Mouse (Mus musculus) MN1 (cell line): Measurements from ENCODE around the gene Ubald1.

ENCODE experiments used
- DNase-seq: peaks from one replicate; pipeline ENCODE4 v3.0.0-alpha.2; 2016; ENCODE audit warnings: low spot score

Ubald1 gene

GRCm38 (mm10) chr16:4899711-4900110 lies 19.6 kb upstream of the Ubald1 start:
- no peak for DNase-seq

- no peak for DNase-seq
Measured at GRCm38 (mm10) chr16:4898881-4899280, 18.8 kb upstream of the Ubald1 start.

DNA sequence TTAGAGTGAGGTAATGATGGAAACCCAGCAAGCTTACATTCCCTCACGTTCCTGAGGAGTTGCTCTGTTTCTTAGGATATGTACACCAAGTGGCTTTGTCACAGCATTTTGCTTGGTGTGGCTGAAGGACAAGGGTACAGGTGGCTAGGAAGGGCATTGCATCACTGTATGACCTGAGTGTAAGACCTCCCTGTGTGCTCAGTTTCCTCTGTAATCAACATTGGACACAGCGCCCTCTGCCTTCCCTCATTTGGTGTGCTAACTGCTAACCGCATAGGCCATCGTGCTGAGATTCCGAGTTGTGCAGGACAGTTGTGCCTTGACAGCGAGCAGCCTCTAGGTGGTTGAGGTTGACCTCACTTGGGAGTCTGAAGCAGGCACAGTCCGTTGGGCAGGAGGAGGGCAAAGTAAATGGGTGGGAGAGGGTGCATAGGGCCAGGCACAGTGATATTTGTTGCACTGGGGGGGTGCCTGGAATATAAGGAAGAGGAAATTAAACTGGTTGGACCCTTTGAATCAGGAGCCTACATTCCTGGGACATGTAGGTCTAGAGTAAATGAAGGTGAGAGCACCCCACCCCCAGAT lies 17.1 kb upstream of the Ubald1 start:
- no peak for DNase-seq

DNA sequence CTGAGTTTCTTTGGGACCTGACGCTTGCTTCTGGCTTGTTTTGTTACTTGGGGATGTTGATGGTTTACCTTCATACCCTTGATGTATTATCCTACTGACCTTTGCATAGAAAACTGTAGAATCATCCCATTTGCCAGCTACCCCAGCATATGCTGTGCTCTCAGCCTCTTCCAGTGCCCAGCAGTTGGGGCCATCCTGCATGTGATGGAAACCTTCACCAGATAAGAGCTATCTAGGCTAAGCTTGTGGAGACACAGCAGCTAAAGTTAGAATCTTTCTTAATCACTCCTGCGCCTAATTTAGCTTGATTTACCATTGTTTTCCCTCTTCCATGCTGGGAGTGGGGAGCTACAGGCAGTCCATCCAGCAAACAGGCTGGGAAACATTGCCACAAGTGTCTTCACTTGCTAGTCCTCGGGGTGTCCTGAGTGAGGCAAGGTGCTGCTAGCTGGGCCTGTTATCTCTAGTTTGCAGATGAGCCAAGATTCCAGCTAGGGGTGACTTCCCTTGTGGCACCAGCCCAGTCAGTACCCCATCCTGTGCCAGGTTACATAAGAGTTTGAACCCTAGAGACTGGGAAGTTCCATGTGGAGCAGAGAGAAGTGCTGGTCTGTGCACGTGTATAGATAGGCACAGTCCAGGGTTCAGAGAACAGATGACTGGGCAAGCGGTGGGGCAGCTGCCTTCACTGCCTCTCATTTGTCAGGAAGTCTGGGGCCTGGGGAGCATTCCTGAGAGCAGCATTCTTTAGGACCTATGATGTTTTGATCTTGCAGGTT lies 16.3 kb upstream of the Ubald1 start:
- DNase-seq, result no peak

DNA sequence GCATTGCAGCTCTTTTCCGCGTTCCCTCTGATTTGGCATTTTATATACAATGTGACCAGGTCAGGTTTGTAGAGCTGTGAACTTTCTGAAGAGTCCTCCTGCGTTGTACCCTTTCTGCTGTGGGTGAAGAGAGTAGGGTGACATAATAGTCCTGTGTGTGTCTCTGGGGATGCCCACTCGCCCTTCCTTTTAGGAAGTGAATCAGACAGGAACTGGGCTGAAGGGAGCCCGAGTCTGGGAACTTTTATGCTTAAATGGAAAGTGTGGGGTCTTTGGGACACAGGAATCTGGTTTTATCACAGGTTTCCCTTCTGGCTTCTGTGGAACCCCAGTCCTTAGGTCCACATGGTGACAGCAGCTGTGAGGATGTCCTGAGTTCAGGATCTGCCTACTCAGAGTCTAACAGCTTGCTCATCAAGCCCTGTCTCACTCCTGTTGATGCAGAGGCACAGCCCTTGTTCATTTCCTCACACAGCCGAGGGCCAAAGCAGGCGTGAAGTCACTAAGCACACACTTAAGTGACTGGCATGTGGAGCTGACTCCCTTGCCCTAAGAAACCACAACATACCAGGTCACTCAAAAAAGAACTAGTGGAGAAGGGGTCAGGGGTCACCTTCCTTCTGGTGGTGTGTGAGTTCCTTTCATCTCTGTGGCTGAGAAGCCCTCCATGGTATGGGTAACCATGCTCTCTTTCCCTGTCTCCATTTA lies 14.2 kb upstream of the Ubald1 start:
- DNase-seq, result no peak

DNA sequence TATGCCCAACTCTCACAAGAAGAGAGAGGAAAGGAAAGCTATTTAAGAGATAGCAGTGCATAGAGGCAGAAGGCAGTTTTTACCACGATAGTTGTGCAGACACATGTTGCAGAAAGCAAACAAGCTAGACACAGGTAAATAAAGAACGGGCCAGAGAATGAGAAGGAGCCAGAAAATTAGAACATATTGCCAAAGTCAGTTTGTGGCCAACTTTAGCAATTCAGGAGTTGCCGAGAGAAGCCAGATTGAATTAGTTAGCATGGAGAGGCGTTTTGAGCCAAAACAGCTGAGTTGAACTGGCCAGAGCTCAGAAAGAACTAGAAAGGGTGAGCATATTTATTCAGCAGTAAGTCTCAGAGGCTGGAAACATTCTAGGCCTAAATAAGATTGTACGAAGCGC lies 12.1 kb upstream of the Ubald1 start:
- DNase-seq, result no peak

DNA sequence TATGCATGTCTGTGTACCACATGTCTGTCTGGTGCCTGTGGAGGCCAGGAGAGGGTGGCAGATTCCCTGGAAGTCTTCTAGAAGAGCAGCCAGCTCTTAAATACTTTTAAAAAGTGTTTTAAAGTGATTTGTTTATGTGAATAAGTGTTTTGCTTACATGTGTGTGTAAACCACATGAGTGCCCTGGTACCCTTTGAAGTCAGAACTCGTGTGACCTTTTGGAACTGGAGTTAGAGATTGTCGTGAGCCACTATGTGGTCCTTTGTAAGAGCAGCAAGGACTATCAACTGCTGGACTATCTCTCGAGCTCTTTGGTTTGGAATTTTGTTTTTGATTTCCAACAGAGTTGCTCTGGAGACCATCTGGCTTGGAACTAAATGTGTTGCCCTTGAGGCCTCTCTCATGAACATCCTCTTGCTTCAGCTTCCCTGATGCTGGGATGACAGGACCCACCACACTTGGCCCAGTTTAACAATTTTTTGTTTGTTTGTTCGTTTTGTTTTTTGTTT lies 10.1 kb upstream of the Ubald1 start:
- no peak for DNase-seq

DNA sequence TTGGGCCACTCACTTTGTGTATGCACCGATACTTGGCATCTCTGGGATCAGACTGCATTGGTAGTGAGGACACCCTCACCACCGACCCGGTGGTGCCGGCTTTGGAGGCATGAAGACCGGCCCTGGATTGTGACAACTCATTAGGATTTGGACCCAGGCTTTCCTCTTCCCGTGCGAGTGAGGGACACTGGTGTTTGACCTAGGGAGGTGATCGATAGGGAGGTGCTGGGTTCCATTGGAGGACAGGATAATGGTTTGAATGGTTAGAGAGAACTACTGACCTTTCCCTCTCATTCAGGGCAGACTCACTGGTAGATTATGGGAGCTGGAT lies 6.5 kb upstream of the Ubald1 start:
- DNase-seq, result no peak

- DNase-seq, result peak; percentile 90
Measured at GRCm38 (mm10) chr16:4885760-4886689, 5.9 kb upstream of the Ubald1 start, which contains the start of gene Mgrn1. Mgrn1 (plus strand) TSS chr16:4886249.

GRCm38 (mm10) chr16:4884930-4885329 lies 4.8 kb upstream of the Ubald1 start:
- DNase-seq, result no peak

DNA sequence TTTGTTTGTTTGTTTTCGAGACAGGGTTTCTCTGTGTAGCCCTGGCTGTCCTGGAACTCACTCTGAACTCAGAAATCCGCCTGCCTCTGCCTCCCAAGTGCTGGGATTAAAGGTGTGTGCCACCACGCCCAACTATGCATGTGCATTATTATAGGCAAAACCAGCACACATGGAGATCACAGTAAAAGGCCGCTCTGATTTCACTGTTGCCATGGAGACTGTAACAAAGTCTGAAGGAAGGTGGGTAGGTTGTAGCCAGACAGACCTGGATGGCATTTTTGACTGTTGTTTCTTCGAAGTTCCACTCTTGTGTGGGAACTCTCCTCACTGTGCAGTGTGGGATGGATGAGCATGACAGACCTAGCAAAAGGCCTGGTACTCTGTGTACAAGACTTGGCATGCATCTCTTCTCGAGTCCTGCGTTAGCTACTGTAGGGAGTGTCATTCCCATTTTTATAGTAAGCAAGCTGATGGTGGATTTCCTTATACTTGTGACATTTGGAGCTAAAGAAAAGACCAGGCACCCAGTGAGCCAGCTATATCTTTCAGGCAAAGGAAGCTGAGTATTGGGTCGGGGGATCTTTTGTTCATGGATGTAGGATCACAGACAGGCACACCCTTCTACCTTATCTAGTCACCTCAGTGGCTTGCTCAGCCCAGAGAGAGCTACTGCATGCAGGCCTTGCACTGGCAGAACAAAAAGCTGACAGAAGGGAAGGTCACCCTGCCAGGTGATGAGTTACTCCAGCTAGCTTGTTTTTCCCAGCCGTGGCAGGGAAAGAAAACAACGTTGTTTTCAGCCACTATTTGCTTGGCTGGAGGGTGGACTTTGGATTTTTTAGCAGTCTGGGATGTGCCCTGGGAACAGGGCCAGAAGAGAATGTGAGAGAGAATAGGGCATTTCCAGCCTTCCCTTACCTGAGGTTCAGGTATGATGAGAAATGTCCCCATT lies 1.6 kb upstream of the Ubald1 start:
- peak; percentile 26 for DNase-seq

- DNase-seq, result peak; percentile 92
Measured at GRCm38 (mm10) chr16:4879708-4880124, 399 bp downstream of the Ubald1 start.

- DNase-seq, result peak; percentile 53
Measured at GRCm38 (mm10) chr16:4879101-4879707, 911 bp downstream of the Ubald1 start.

- peak; percentile 22 for DNase-seq
Measured at GRCm38 (mm10) chr16:4878192-4878885, 1.8 kb downstream of the Ubald1 start.

DNA sequence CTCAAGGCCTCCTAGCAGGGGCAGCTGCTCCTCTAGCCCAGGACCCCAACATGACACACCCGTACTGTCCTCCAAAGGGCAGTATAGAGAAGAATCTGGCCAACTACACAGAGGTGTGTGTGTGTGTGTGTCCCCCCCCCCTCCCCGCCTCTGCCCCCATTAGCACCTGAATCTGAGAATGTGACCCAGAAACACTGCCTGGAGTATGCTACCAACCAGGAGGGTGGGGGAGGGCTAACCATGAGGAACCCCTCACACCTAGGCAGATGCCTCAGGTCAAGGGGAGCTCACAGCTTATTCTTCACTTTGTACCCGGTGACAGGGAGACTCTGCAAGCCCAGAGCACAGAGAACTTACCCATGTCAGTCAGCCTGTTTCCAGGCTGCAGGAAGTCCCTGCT lies 2.4 kb downstream of the Ubald1 start:
- no peak for DNase-seq

- no peak for DNase-seq
Measured at GRCm38 (mm10) chr16:4877195-4877594, 2.9 kb downstream of the Ubald1 start.

- peak; percentile 84 for DNase-seq
Measured at GRCm38 (mm10) chr16:4876033-4876680, 4.0 kb downstream of the Ubald1 start.

DNA sequence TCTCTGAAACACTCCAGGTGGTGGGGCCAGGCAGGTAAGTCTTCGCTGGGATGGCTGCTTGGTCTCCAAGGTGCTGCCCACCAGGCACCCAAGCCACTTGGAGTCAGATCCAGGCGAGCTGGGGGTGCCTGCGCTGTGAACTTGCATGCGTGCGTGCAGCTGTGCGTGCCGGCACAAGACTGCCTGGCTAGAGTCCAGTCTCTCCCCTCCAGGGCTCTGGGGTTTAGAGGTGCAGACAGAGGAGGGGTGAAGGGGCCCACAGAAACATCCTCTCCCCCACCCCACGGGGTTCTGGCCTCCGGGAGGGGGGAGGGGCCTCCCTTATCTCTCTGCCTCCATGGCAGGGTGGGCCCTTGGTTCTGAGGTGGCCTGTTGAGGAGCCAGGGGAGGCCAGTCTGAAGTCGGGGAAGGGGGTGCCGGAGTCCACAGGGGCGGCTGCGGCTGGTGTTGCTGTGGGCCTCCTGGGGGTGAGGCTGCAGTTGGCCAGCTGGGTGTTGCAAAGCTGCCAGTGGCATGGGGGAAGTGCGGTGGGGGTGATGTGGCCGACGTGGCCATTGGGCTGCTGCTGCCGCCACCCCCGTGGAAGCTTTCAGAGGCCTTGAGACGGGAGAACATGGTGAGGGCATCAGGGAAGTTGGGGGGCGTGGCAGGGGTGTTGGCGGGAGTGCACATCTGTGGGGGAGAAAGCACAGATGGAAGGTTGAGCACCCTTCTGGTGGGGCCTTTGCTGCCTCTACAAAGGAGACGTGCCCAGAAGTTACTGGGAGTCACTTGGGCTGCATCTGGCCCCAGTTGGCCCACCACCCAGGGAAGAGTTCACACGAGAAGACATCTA lies 4.7 kb downstream of the Ubald1 start:
- DNase-seq, result no peak
